Mouse (Mus musculus): Measurements from ENCODE around the gene Ptbp1. TPM values are rescaled to one million over a fixed set of nuclear protein-coding genes. Genes with fewer than 3 reads are reported as not detected.
A peak's percentile ranks its signal among the peaks of the same experiment; 100 is the strongest.

Ptbp1 gene
- polyA plus RNA-seq, 1 experiment from 2014 or later, result 386 TPM

GRCm38 (mm10) chr10:79852827-79853226 is 1.4 kb upstream of the Ptbp1 start:
- Histone ChIP-seq H3K9ac (peak overlapping the region; percentile 83), H3K4me1 (peaks cover 49% of the 10 kb centered on the region), H3K27ac (peak overlapping the region; percentile 100)

GRCm38 (mm10) chr10:79853392-79853791 is 835 bp upstream of the Ptbp1 start:
- no peaks in the 10 kb centered on the region for H3K27me3 ChIP-seq
- H3K27ac ChIP-seq, result peak overlapping the region; percentile 100
- peaks cover 55% of the 10 kb centered on the region for H3K4me1 ChIP-seq
- ATAC-seq (ENCODE audit: insufficient number of reproducible peaks, insufficient read depth, low FRiP score, low TSS enrichment, low read depth), result peak; percentile 56
- WGBS, result under 1% methylated on average over 15 of the region's 15 CpGs
- H3K4me3 ChIP-seq, result peak overlapping the region; percentile 99
- H3K9me3 ChIP-seq, result no peaks in the 10 kb centered on the region
- H3K4me2 ChIP-seq, result peak overlapping the region; percentile 81
- peaks cover 21% of the 10 kb centered on the region for H3K36me3 ChIP-seq
- H3K9ac ChIP-seq, result peak overlapping the region; percentile 83

More at GRCm38 (mm10) chr10:79852827-79853226, 1.4 kb upstream of the Ptbp1 start:
- peaks cover 17% of the 10 kb centered on the region for H3K36me3 ChIP-seq
- WGBS, result 20% methylated on average over 8 of the region's 8 CpGs
- no peaks in the 10 kb centered on the region for H3K9me3 ChIP-seq
- H3K27me3 ChIP-seq, result no peaks in the 10 kb centered on the region
- H3K4me3 ChIP-seq, result peak overlapping the region; percentile 99
- no peak for ATAC-seq (ENCODE audit: insufficient number of reproducible peaks, insufficient read depth, low FRiP score, low TSS enrichment, low read depth)
- H3K4me2 ChIP-seq, result peak overlapping the region; percentile 81

GRCm38 (mm10) chr10:79854801-79855541 is 744 bp downstream of the Ptbp1 start:
- peak overlapping the region; percentile 99 for H3K4me3 ChIP-seq
- H3K4me2 ChIP-seq, result peak overlapping the region; percentile 99
- H3K9ac ChIP-seq, result peak overlapping the region; percentile 99
- no peaks in the 10 kb centered on the region for H3K9me3 ChIP-seq
- under 1% methylated on average over 68 of the region's 83 CpGs for WGBS
- peak overlapping the region; percentile 100 for H3K27ac ChIP-seq
- peak; percentile 12; the same call in 1 of the 2 replicates for ATAC-seq (ENCODE audit: insufficient number of reproducible peaks, insufficient read depth, low FRiP score, low TSS enrichment, low read depth)
- H3K36me3 ChIP-seq, result peaks cover 37% of the 10 kb centered on the region
- no peaks in the 10 kb centered on the region for H3K27me3 ChIP-seq
- H3K4me1 ChIP-seq, result peaks cover 64% of the 10 kb centered on the region

- H3K9me3 ChIP-seq, result no peaks in the 10 kb centered on the region
- H3K27ac ChIP-seq, result peak overlapping the region; percentile 100
- H3K36me3 ChIP-seq, result peaks cover 44% of the 10 kb centered on the region
- peaks cover 67% of the 10 kb centered on the region for H3K4me1 ChIP-seq
- no peaks in the 10 kb centered on the region for H3K27me3 ChIP-seq
- no peak for ATAC-seq (ENCODE audit: insufficient number of reproducible peaks, insufficient read depth, low FRiP score, low TSS enrichment, low read depth)
- peak overlapping the region; percentile 99 for H3K4me2 ChIP-seq
- 4% methylated on average over 10 of the region's 10 CpGs for whole genome bisulfite sequencing
- H3K9ac ChIP-seq, result peak overlapping the region; percentile 99
- peak overlapping the region; percentile 99 for H3K4me3 ChIP-seq
These were observed 1.4 kb downstream of the Ptbp1 start for GRCm38 (mm10) chr10:79855558-79856184.

GRCm38 (mm10) chr10:79856280-79856679 is 2.1 kb downstream of the Ptbp1 start:
- peaks cover 66% of the 10 kb centered on the region for H3K4me1 ChIP-seq
- ATAC-seq (ENCODE audit: insufficient number of reproducible peaks, insufficient read depth, low FRiP score, low TSS enrichment, low read depth), result no peak
- peak overlapping the region; percentile 99 for H3K4me3 ChIP-seq
- WGBS, result 42% methylated on average over 6 of the region's 6 CpGs
- no peaks in the 10 kb centered on the region for H3K9me3 ChIP-seq
- peaks cover 50% of the 10 kb centered on the region for H3K36me3 ChIP-seq
- H3K4me2 ChIP-seq, result peak overlapping the region; percentile 99
- no peaks in the 10 kb centered on the region for H3K27me3 ChIP-seq
- H3K27ac ChIP-seq, result peak overlapping the region; percentile 100; the same call in 1 of the 2 replicates
- peak overlapping the region; percentile 99 for H3K9ac ChIP-seq

GRCm38 (mm10) chr10:79856704-79857451 is 2.7 kb downstream of the Ptbp1 start:
- H3K4me1 ChIP-seq, result peaks cover 60% of the 10 kb centered on the region
- WGBS, result 47% methylated on average over 7 of the region's 7 CpGs
- peak overlapping the region; percentile 100 for H3K27ac ChIP-seq
- H3K4me2 ChIP-seq, result peak overlapping the region; percentile 99
- H3K9ac ChIP-seq, result peak overlapping the region; percentile 99
- H3K9me3 ChIP-seq, result no peaks in the 10 kb centered on the region
- H3K27me3 ChIP-seq, result no peaks in the 10 kb centered on the region
- H3K36me3 ChIP-seq, result peaks cover 56% of the 10 kb centered on the region
- ATAC-seq (ENCODE audit: insufficient number of reproducible peaks, insufficient read depth, low FRiP score, low TSS enrichment, low read depth), result no peak
- H3K4me3 ChIP-seq, result peak overlapping the region; percentile 99

GRCm38 (mm10) chr10:79857452-79857811 is 3.2 kb downstream of the Ptbp1 start:
- Histone ChIP-seq H3K4me3 (peak overlapping the region; percentile 99), H3K27ac (peak overlapping the region; percentile 71), H3K4me2 (peak overlapping the region; percentile 99), H3K9ac (peak overlapping the region; percentile 99), H3K9me3 (no peaks in the 10 kb centered on the region), H3K4me1 (peaks cover 56% of the 10 kb centered on the region), H3K36me3 (peaks cover 62% of the 10 kb centered on the region), H3K27me3 (no peaks in the 10 kb centered on the region)
- no peak for ATAC-seq (ENCODE audit: insufficient number of reproducible peaks, insufficient read depth, low FRiP score, low TSS enrichment, low read depth)
- WGBS, result 18% methylated on average over 4 of the region's 4 CpGs

GRCm38 (mm10) chr10:79857894-79858293 is 3.7 kb downstream of the Ptbp1 start:
- Histone ChIP-seq H3K4me1 (peaks cover 55% of the 10 kb centered on the region), H3K27ac (peak overlapping the region; percentile 71), H3K4me2 (peak overlapping the region; percentile 99), H3K4me3 (peak overlapping the region; percentile 99), H3K9me3 (no peaks in the 10 kb centered on the region), H3K36me3 (peaks cover 66% of the 10 kb centered on the region), H3K9ac (peak overlapping the region; percentile 99), H3K27me3 (no peaks in the 10 kb centered on the region)
- ATAC-seq (ENCODE audit: insufficient number of reproducible peaks, insufficient read depth, low FRiP score, low TSS enrichment, low read depth), result no peak
- WGBS, result 88% methylated on average over 2 of the region's 2 CpGs

- Histone ChIP-seq H3K9me3 (no peaks in the 10 kb centered on the region), H3K36me3 (peaks cover 73% of the 10 kb centered on the region), H3K4me1 (peaks cover 52% of the 10 kb centered on the region), H3K27me3 (no peaks in the 10 kb centered on the region), H3K4me3 (peak overlapping the region; percentile 99), H3K27ac (peak overlapping the region; percentile 71), H3K9ac (peak overlapping the region; percentile 99), H3K4me2 (peak overlapping the region; percentile 99)
- 47% methylated on average over 17 of the region's 17 CpGs for WGBS
- ATAC-seq (ENCODE audit: insufficient number of reproducible peaks, insufficient read depth, low FRiP score, low TSS enrichment, low read depth), result no peak
These were observed 4.3 kb downstream of the Ptbp1 start for GRCm38 (mm10) chr10:79858416-79859074.

- H3K9me3 ChIP-seq, result no peaks in the 10 kb centered on the region
- peak overlapping the region; percentile 66; the same call in 1 of the 2 replicates for H3K27ac ChIP-seq
- peak overlapping the region; percentile 99; the same call in 1 of the 2 replicates for H3K4me2 ChIP-seq
- H3K9ac ChIP-seq, result no peak overlapping the region; the same call in 1 of the 2 replicates
- peaks cover 52% of the 10 kb centered on the region for H3K4me1 ChIP-seq
- no peak for ATAC-seq (ENCODE audit: insufficient number of reproducible peaks, insufficient read depth, low FRiP score, low TSS enrichment, low read depth)
- no peak overlapping the region for H3K4me3 ChIP-seq
- no peaks in the 10 kb centered on the region for H3K27me3 ChIP-seq
- WGBS, result 85% methylated on average over 11 of the region's 11 CpGs
- peaks cover 77% of the 10 kb centered on the region for H3K36me3 ChIP-seq
These were observed 4.9 kb downstream of the Ptbp1 start for GRCm38 (mm10) chr10:79859116-79859515.

All from embryonic facial prominence, embryonic 13.5 days (tissue).